Mouse (Mus musculus) layer of hippocampus, adult 2 months (tissue): Measurements from ENCODE around the gene Vmn1r172. TPM values are rescaled to one million over a fixed set of nuclear protein-coding genes. Genes with fewer than 3 reads are reported as not detected.
"Not testable (repeated sequence)": the region's sequence is repeated elsewhere in the genome, so short reads cannot be mapped to it uniquely, and the experiment has no call there.

Experiments used
- DNase-seq, 2 experiments: peaks; one replicate each; pipeline ENCODE4 v3.0.0; 2022; ENCODE audit warnings: low spot score in 2 of 2
- H3K27ac ChIP-seq: fragments of 200-600 bp; 2 replicates; pipeline ENCODE4 v1.8.1; 2022
- H3K4me3 ChIP-seq: fragments of 200-600 bp; 2 replicates; pipeline ENCODE4 v1.8.1; 2022; ENCODE audit warnings: mild to moderate bottlenecking
- CTCF ChIP-seq: fragments of 200-600 bp; conservative IDR thresholded peaks from 2 replicates; pipeline ENCODE4 v1.8.1; 2022; ENCODE audit warnings: antibody characterized with exemption, mild to moderate bottlenecking, moderate library complexity
- long read RNA-seq, 2 experiments: library from polyadenylated mRNA; stranded (forward); transcript quantifications; one replicate each; pipeline ENCODE4 v2.0.0; 2021; ENCODE audit warnings: borderline mapping rate in 2 of 2
- total RNA-seq, 2 experiments: library from RNA; stranded (reverse); gene quantifications; 2 replicates each; pipeline ENCODE4 v1.2.3; 2021

The Vmn1r172 gene
- not detected for total RNA-seq
- long read RNA-seq, experiment 1: 0 reads
- long read RNA-seq, experiment 2: 0 reads

DNA sequence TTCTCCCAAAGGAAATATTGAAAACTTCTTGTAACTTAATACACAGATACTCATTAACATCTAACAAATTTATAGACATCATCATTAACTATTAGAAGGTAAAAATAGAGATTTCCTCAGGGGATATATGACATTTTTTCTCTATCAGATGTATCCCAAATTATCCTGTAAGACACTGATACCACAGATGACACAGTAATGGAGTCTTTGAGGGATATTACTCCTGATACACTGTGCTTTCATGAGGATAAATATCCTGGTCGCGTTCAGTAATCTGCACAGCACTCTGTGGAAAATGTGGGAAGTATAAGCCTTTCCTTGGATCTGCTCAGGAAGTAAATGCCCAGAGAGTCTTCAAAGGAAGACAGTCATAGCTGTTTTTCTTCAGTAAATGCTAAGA lies at the start of gene Vmn1r172:
TSS of gene Vmn1r172 (plus strand) at position 301 of the 400 bp plus-strand sequence.
- TF ChIP-seq CTCF: no peak
- no peak for DNase-seq
- Histone ChIP-seq H3K27ac (no peak within 1 kb of the TSS), H3K4me3 (no peak within 1 kb of the TSS)

DNA sequence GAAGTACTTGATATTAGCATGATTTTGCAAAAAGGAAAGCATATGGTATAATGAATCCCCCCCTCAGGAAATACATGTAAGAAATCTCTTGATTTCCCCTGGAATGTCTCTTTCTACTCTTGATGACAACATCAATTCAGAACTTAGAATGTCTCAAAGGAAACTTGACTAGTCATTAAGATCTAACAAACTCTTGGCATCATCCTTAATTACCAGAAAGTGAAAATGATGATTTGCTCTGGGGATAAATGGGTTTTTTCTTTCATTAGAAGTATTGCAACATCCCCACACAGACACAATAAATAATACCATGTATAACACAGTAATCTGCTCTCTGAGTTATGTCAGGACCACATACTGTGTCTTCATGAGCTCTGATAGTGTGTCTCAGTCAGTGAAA lies 27.7 kb upstream of the Vmn1r172 start, which contains the start of gene Vmn1r171:
TSS of gene Vmn1r171 (plus strand) at position 301 of the 400 bp plus-strand sequence.
- no peak within 1 kb of the TSS for H3K27ac ChIP-seq
- TF ChIP-seq CTCF: no peak
- no peak for DNase-seq

DNA sequence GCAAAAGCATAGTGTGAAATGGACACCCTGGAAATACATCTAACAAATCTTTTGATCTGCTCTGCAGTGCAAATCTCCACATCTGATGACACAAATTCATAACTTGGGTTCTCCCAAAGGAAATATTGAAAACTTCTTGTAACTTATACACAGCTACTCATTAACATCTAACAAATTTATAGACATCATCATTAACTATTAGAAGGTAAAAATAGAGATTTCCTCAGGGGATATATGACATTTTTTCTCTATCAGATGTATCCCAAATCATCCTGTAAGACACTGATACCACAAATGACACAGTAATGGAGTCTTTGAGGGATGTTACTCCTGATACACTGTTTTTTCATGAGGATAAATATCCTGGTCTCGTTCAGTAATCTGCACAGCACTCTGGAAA lies 42.3 kb downstream of the Vmn1r172 start, which contains the start of gene Vmn1r173:
TSS of gene Vmn1r173 (plus strand) at position 301 of the 400 bp plus-strand sequence.
- not testable (repeated sequence) for H3K27ac ChIP-seq, H3K4me3 ChIP-seq, DNase-seq

More for the DNA sequence above, 27.7 kb upstream of the Vmn1r172 start, which contains the start of gene Vmn1r171:
- no peak within 1 kb of the TSS for H3K4me3 ChIP-seq

Other genes with a start within 250 kb of the Vmn1r172 start
- not detected for gene Vmn1r167, start 151.1 kb upstream of the Vmn1r172 start, total RNA-seq
- gene Vmn1r168, start 118.6 kb upstream of the Vmn1r172 start, total RNA-seq: not detected
- not detected for gene Vmn1r169, start 82.8 kb upstream of the Vmn1r172 start, total RNA-seq
- not detected for gene Vmn1r170, start 52.1 kb upstream of the Vmn1r172 start, total RNA-seq
- not detected for gene Vmn1r171, start 27.6 kb upstream of the Vmn1r172 start, total RNA-seq
- not detected for gene Vmn1r173, start 42.4 kb downstream of the Vmn1r172 start, total RNA-seq
- not detected for gene Vmn1r174, start 94.0 kb downstream of the Vmn1r172 start, total RNA-seq
- gene Vmn1r175, start 152.3 kb downstream of the Vmn1r172 start, total RNA-seq: not detected
- not detected for gene Vmn1r176, start 179.1 kb downstream of the Vmn1r172 start, total RNA-seq
- not detected for gene Vmn1r177, start 208.1 kb downstream of the Vmn1r172 start, total RNA-seq
- gene Vmn1r178, start 233.7 kb downstream of the Vmn1r172 start, total RNA-seq: not detected